Mouse (Mus musculus): ENCODE data around the gene Lysmd1.

Gene Lysmd1

GRCm38 (mm10) chr3:95139586-95140288 lies 5.8 kb downstream of the Lysmd1 start:
- DNase-seq (ENCODE audit: low read depth): no peak

- DNase-seq (ENCODE audit: low read depth): no peak
These were observed 6.4 kb downstream of the Lysmd1 start for GRCm38 (mm10) chr3:95140289-95140595.

- DNase-seq (ENCODE audit: low read depth): no peak
These were observed 6.9 kb downstream of the Lysmd1 start for GRCm38 (mm10) chr3:95140795-95141194.

- no peak for DNase-seq (ENCODE audit: low read depth)
These were observed 7.6 kb downstream of the Lysmd1 start for GRCm38 (mm10) chr3:95141474-95141873.

- DNase-seq (ENCODE audit: low read depth): no peak
These were observed 8.2 kb downstream of the Lysmd1 start, which contains the start of gene Tnfaip8l2 for GRCm38 (mm10) chr3:95141952-95142616. Gene Tnfaip8l2, minus strand, starts transcription at chr3:95142360.

GRCm38 (mm10) chr3:95142617-95143011 lies 8.7 kb downstream of the Lysmd1 start:
- peak; percentile 89 for DNase-seq (ENCODE audit: low read depth)

- DNase-seq (ENCODE audit: low read depth): no peak
These were observed 14.0 kb downstream of the Lysmd1 start for GRCm38 (mm10) chr3:95147924-95148323.

- DNase-seq (ENCODE audit: low read depth): peak; percentile 66
These were observed 20.0 kb downstream of the Lysmd1 start for GRCm38 (mm10) chr3:95153874-95154273.

- DNase-seq (ENCODE audit: low read depth): no peak
These were observed 25.7 kb downstream of the Lysmd1 start for GRCm38 (mm10) chr3:95159511-95159986.

- DNase-seq (ENCODE audit: low read depth): peak; percentile 94
These were observed 26.4 kb downstream of the Lysmd1 start, which contains the start of gene Sema6c for GRCm38 (mm10) chr3:95159987-95160963. Gene Sema6c, plus strand, starts transcription at chr3:95160457.

GRCm38 (mm10) chr3:95161041-95161551 lies 27.2 kb downstream of the Lysmd1 start:
- no peak for DNase-seq (ENCODE audit: low read depth)

- DNase-seq (ENCODE audit: low read depth): no peak
These were observed 27.9 kb downstream of the Lysmd1 start for GRCm38 (mm10) chr3:95161618-95162344.

GRCm38 (mm10) chr3:95162345-95162628 lies 28.4 kb downstream of the Lysmd1 start:
- DNase-seq (ENCODE audit: low read depth): no peak

GRCm38 (mm10) chr3:95163419-95164255 lies 29.7 kb downstream of the Lysmd1 start:
- no peak for DNase-seq (ENCODE audit: low read depth)

- DNase-seq (ENCODE audit: low read depth): no peak
These were observed 30.3 kb downstream of the Lysmd1 start for GRCm38 (mm10) chr3:95164256-95164550.

- no peak for DNase-seq (ENCODE audit: low read depth)
These were observed 31.0 kb downstream of the Lysmd1 start for GRCm38 (mm10) chr3:95164840-95165239.

GRCm38 (mm10) chr3:95169996-95170395 lies 36.1 kb downstream of the Lysmd1 start:
- DNase-seq (ENCODE audit: low read depth): no peak

- DNase-seq (ENCODE audit: low read depth): no peak
These were observed 37.2 kb downstream of the Lysmd1 start for GRCm38 (mm10) chr3:95171105-95171504.

- no peak for DNase-seq (ENCODE audit: low read depth)
These were observed 38.8 kb downstream of the Lysmd1 start for GRCm38 (mm10) chr3:95172526-95173255.

- DNase-seq (ENCODE audit: low read depth): no peak
These were observed 39.5 kb downstream of the Lysmd1 start for GRCm38 (mm10) chr3:95173256-95173949.
